Mouse (Mus musculus): ENCODE measurements around the gene Erp29. TPM values are rescaled to one million over a fixed set of nuclear protein-coding genes. Genes with fewer than 3 reads are reported as not detected.

Erp29 gene
- polyA plus RNA-seq, 1 experiment: 136 TPM

- no peak overlapping the region for H3K4me3 ChIP-seq (ENCODE audit: insufficient read depth, low read length)
- no peak for TF ChIP-seq CTCF (IDR thresholded peaks at IDR 0.05; ENCODE audit: borderline replicate concordance, insufficient read depth, low read length)
- no peak for TF ChIP-seq POLR2A (IDR thresholded peaks at IDR 0.05; ENCODE audit: low read depth, low read length)
These were observed 56.7 kb downstream of the Erp29 start for GRCm38 (mm10) chr5:121395621-121396020.

GRCm38 (mm10) chr5:121393402-121393801, 58.9 kb downstream of the Erp29 start:
- H3K4me1 ChIP-seq (ENCODE audit: control insufficient read depth, insufficient read depth, low read length): no peaks in the 10 kb centered on the region

More at GRCm38 (mm10) chr5:121395621-121396020, 56.7 kb downstream of the Erp29 start:
- H3K4me1 ChIP-seq (ENCODE audit: control insufficient read depth, insufficient read depth, low read length): peaks cover 5% of the 10 kb centered on the region
- H3K27ac ChIP-seq (ENCODE audit: insufficient read depth, low read length): no peak overlapping the region

GRCm38 (mm10) chr5:121392667-121393380, 59.5 kb downstream of the Erp29 start:
- H3K4me1 ChIP-seq (ENCODE audit: control insufficient read depth, insufficient read depth, low read length): no peaks in the 10 kb centered on the region
- no peak for TF ChIP-seq POLR2A (IDR thresholded peaks at IDR 0.05; ENCODE audit: low read depth, low read length)
- H3K27ac ChIP-seq (ENCODE audit: insufficient read depth, low read length): no peak overlapping the region
- H3K4me3 ChIP-seq (ENCODE audit: insufficient read depth, low read length): no peak overlapping the region

More at GRCm38 (mm10) chr5:121393402-121393801, 58.9 kb downstream of the Erp29 start:
- Histone ChIP-seq H3K4me3 (ENCODE audit: insufficient read depth, low read length) (no peak overlapping the region), H3K27ac (ENCODE audit: insufficient read depth, low read length) (no peak overlapping the region)
- TF ChIP-seq CTCF (IDR thresholded peaks at IDR 0.05; ENCODE audit: borderline replicate concordance, insufficient read depth, low read length) (no peak), POLR2A (IDR thresholded peaks at IDR 0.05; ENCODE audit: low read depth, low read length) (no peak)

GRCm38 (mm10) chr5:121389691-121390090, 62.6 kb downstream of the Erp29 start:
- Histone ChIP-seq H3K4me1 (ENCODE audit: control insufficient read depth, insufficient read depth, low read length) (0 out of 2 replicates have a peak, but pooled peaks cover 3% of the 10 kb centered on the region), H3K4me3 (ENCODE audit: insufficient read depth, low read length) (no peak overlapping the region), H3K27ac (ENCODE audit: insufficient read depth, low read length) (no peak overlapping the region)
- TF ChIP-seq CTCF (IDR thresholded peaks at IDR 0.05; ENCODE audit: borderline replicate concordance, insufficient read depth, low read length): no peak
- TF ChIP-seq POLR2A (IDR thresholded peaks at IDR 0.05; ENCODE audit: low read depth, low read length): no peak

- Histone ChIP-seq H3K4me1 (ENCODE audit: control insufficient read depth, insufficient read depth, low read length) (0 out of 2 replicates have a peak, but pooled peaks cover 3% of the 10 kb centered on the region), H3K27ac (ENCODE audit: insufficient read depth, low read length) (no peak overlapping the region), H3K4me3 (ENCODE audit: insufficient read depth, low read length) (no peak overlapping the region)
- TF ChIP-seq POLR2A (IDR thresholded peaks at IDR 0.05; ENCODE audit: low read depth, low read length): no peak
- no peak for TF ChIP-seq CTCF (IDR thresholded peaks at IDR 0.05; ENCODE audit: borderline replicate concordance, insufficient read depth, low read length)
These were observed 63.2 kb downstream of the Erp29 start for GRCm38 (mm10) chr5:121389106-121389505.

- H3K4me1 ChIP-seq (ENCODE audit: control insufficient read depth, insufficient read depth, low read length): 0 out of 2 replicates have a peak, but pooled peaks cover 3% of the 10 kb centered on the region
- 0 out of 2 replicates have a peak overlapping the region, but pooled peaks have one; percentile 35 for H3K27ac ChIP-seq (ENCODE audit: insufficient read depth, low read length)
- no peak overlapping the region for H3K4me3 ChIP-seq (ENCODE audit: insufficient read depth, low read length)
- TF ChIP-seq CTCF (IDR thresholded peaks at IDR 0.05; ENCODE audit: borderline replicate concordance, insufficient read depth, low read length) (no peak), POLR2A (IDR thresholded peaks at IDR 0.05; ENCODE audit: low read depth, low read length) (no peak)
These were observed 65.2 kb downstream of the Erp29 start for GRCm38 (mm10) chr5:121387126-121387525.

- no peak for TF ChIP-seq POLR2A (IDR thresholded peaks at IDR 0.05; ENCODE audit: low read depth, low read length)
- no peak for TF ChIP-seq CTCF (IDR thresholded peaks at IDR 0.05; ENCODE audit: borderline replicate concordance, insufficient read depth, low read length)
- H3K27ac ChIP-seq (ENCODE audit: insufficient read depth, low read length): 0 out of 2 replicates have a peak overlapping the region, but pooled peaks have one; percentile 35
- 0 out of 2 replicates have a peak, but pooled peaks cover 3% of the 10 kb centered on the region for H3K4me1 ChIP-seq (ENCODE audit: control insufficient read depth, insufficient read depth, low read length)
- H3K4me3 ChIP-seq (ENCODE audit: insufficient read depth, low read length): no peak overlapping the region
These were observed 66.0 kb downstream of the Erp29 start for GRCm38 (mm10) chr5:121386120-121386909.

- Histone ChIP-seq H3K27ac (ENCODE audit: insufficient read depth, low read length) (peak within 1 kb of the TSS; percentile 79), H3K4me3 (ENCODE audit: insufficient read depth, low read length) (peak within 1 kb of the TSS; percentile 86), H3K4me1 (ENCODE audit: control insufficient read depth, insufficient read depth, low read length) (0 out of 2 replicates have a peak, but pooled peaks cover 3% of the 10 kb centered on the region)
- TF ChIP-seq CTCF (IDR thresholded peaks at IDR 0.05; ENCODE audit: borderline replicate concordance, insufficient read depth, low read length): no peak
- peak; percentile 63 for TF ChIP-seq POLR2A (IDR thresholded peaks at IDR 0.05; ENCODE audit: low read depth, low read length)
These were observed 66.7 kb downstream of the Erp29 start, which contains the start of gene Trafd1 for GRCm38 (mm10) chr5:121385461-121386119. Gene Trafd1, minus strand, starts transcription at chr5:121385632.

- H3K4me1 ChIP-seq (ENCODE audit: control insufficient read depth, insufficient read depth, low read length): 0 out of 2 replicates have a peak, but pooled peaks cover 3% of the 10 kb centered on the region
- H3K27ac ChIP-seq (ENCODE audit: insufficient read depth, low read length): peak overlapping the region; percentile 79
- H3K4me3 ChIP-seq (ENCODE audit: insufficient read depth, low read length): peak overlapping the region; percentile 86
- TF ChIP-seq POLR2A (IDR thresholded peaks at IDR 0.05; ENCODE audit: low read depth, low read length): no peak; the same call in 1 of the 2 replicates
- no peak for TF ChIP-seq CTCF (IDR thresholded peaks at IDR 0.05; ENCODE audit: borderline replicate concordance, insufficient read depth, low read length)
These were observed 67.4 kb downstream of the Erp29 start for GRCm38 (mm10) chr5:121384757-121385460.

Measured in embryonic fibroblast, embryonic 13.5 days (primary cell).